Mouse (Mus musculus) C2C12 (cell line): ENCODE measurements around the gene Ap3b1.

Source experiments
- CEBPB ChIP-seq: IDR thresholded peaks from one replicate; pipeline ENCODE4 v1.6.1; 2011; ENCODE audit warnings: low read depth, mild to moderate bottlenecking, control low read depth, moderate library complexity
- CTCF ChIP-seq: IDR thresholded peaks from one replicate; pipeline ENCODE4 v1.5.1; 2011; ENCODE audit not compliant: control insufficient read depth, insufficient read depth, insufficient read length
- FOSL1 ChIP-seq: IDR thresholded peaks from one replicate; pipeline ENCODE4 v1.8.0; 2011; ENCODE audit warnings: mild to moderate bottlenecking, low read length; ENCODE audit not compliant: poor library complexity, insufficient read depth, severe bottlenecking
- MYOD1 ChIP-seq: IDR thresholded peaks from one replicate; pipeline ENCODE4 v1.6.1; 2011; ENCODE audit warnings: low read depth; ENCODE audit not compliant: control insufficient read depth, insufficient read length
- MYOG ChIP-seq: IDR thresholded peaks from one replicate; pipeline ENCODE4 v1.6.1; 2011; ENCODE audit not compliant: control insufficient read depth, insufficient read length; ENCODE audit errors: extremely low read depth
- USF1 ChIP-seq: IDR thresholded peaks from one replicate; pipeline ENCODE4 v1.6.1; 2011; ENCODE audit warnings: low read depth, mild to moderate bottlenecking, control low read depth, moderate library complexity

- TF ChIP-seq MYOG: no peak
- TF ChIP-seq CTCF: no peak
- TF ChIP-seq CEBPB: no peak
- no peak for TF ChIP-seq USF1
- no peak for TF ChIP-seq MYOD1
- no peak for TF ChIP-seq FOSL1
Measured at GRCm38 (mm10) chr13:94537336-94537735, 178.6 kb downstream of the Ap3b1 start.
